Mouse (Mus musculus): ENCODE data around the gene Nsun7.

Nsun7 gene

DNA sequence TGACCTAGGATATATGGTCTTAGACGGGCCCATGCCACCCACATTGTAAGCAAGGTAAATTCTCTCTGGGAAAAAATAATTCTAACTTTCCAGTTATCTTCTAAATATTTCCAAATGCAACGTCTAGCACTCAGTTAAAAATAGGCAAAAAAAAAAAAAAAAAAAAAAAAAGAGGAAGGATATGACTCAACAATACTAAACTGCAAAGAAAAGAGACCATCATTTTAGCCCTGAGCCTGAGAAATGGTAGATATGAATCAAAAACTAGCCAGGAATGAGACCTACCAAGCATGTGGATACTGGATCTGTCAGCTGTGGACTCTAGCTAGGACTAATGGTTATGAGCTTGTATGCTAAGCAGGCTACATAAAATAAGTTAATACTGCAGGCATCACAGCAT is 20.0 kb downstream of the Nsun7 start:
- DNase-seq (ENCODE audit: low spot score in 2 of 2) = no peak

DNA sequence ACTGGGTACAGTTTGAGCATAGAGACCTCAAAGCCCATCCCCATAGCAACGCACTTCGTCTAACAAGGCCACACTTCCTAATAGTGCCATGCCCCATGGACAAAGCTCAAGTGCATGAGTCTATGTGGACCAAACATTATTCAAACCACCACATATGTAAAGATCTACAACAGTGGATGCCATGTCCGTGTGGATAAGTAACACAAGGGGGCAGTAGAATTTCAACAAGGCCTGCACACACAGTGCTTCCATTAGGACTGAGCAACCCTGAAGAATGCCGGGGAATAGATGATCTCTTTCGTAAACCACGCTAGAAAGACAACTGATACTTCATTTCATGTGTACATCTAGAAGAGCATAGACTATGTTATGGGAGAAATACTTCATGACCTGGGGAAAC is 21.0 kb downstream of the Nsun7 start:
- DNase-seq (ENCODE audit: low spot score in 2 of 2) = no peak

DNA sequence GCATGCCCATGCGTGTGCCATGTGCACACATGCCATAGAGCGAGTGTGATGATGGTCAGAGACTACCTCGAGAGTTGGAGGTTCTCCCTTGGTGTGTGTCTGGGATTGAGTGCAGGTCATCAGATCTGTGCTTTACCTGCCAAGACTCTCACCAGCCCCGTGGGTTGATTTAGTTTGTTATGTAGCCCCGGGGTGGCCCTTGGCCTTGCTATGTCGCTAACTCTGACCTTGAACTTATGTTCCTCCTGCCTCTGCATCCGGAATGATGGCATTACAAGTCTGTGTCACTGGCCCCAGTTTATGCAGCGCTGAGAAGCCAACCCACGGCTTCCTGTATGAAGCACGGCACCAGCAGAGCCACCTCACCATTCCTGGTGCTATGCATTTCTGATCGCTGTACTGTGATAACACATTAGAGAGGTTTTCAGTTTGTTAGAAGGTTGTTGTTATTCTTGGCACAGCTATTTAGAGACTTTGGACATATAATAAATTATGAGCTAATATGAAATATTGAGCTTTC is 34.5 kb downstream of the Nsun7 start:
- DNase-seq (ENCODE audit: low spot score in 2 of 2) = no peak

DNA sequence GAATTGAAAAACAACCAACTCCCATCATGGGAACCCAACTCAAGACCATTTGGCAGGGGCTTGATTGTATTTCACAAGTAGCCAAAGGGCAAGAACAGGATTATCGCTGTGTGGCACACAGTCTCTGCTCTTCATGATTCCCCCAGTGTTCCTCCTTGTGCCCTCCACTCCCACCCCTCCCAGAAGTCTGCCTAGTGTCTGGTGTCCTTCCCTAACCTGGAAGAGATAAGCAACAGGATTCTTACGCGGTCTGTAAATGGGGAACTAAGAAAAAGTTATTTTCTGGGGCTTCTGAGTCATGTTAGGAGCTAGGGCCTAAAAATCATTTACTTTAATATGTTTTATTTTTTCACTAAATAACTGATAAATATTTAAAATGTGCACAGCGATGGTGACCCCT is 35.3 kb downstream of the Nsun7 start:
- no peak for DNase-seq (ENCODE audit: low spot score in 2 of 2)

DNA sequence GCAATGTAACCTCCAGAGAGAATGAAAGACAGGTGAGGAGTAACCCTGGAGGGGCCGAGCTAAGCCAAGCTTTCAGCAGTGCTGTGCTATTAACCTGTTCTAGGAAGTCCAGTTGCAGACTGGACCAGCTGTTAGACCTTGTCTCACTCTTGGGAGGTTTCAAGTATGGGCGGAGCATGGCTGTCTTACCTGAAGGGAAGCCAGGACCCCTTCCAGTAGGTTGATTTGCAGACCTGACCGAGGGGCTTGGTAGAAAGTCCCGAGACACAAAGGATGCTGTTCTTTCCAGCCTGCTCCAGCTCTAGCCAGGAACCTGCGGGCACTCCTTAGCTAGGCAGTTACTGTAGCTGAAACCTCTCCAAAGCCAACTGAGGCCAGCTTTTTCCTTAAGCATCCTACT is 36.4 kb downstream of the Nsun7 start:
- no peak for DNase-seq (ENCODE audit: low spot score in 2 of 2)

DNA sequence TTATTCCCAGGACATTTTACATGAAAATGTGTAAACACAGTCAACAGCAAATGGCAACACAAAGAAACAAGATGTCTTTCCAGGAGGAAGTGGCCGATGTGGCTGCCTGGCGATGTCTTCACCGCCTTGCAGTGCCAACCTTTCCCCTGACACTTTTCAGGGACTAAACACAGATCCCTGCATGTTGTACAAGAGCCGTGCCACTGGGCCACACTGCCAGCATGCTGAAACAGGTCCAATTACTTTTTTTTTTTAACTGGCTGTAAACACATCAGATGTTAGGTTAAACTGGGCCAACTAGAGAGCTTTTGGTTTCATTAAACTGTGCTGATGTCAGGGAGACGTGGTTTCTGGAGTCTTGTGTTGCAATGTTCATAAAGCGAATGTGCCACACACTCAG is 39.2 kb downstream of the Nsun7 start:
- no peak for DNase-seq (ENCODE audit: low spot score in 2 of 2)

DNA sequence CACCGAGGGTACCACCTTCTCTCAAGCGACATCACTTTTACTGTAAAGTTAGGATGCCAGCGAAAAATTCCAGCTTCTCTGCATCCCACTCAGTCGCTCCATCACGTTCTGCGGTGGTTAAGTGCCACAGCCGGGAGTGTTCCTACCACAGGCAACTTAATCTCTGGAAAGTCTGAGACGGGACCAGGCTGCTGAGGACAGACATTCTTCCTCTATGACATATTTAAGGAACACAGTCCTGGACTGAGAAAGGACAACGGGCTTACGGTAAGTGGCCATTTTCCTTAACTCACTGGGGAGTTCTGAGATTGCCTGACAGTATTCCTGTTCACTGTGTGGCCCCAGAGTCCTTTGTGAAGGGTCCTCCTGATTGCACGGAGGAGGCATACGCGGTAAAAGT is 40.9 kb downstream of the Nsun7 start:
- no peak for DNase-seq (ENCODE audit: low spot score in 2 of 2)

DNA sequence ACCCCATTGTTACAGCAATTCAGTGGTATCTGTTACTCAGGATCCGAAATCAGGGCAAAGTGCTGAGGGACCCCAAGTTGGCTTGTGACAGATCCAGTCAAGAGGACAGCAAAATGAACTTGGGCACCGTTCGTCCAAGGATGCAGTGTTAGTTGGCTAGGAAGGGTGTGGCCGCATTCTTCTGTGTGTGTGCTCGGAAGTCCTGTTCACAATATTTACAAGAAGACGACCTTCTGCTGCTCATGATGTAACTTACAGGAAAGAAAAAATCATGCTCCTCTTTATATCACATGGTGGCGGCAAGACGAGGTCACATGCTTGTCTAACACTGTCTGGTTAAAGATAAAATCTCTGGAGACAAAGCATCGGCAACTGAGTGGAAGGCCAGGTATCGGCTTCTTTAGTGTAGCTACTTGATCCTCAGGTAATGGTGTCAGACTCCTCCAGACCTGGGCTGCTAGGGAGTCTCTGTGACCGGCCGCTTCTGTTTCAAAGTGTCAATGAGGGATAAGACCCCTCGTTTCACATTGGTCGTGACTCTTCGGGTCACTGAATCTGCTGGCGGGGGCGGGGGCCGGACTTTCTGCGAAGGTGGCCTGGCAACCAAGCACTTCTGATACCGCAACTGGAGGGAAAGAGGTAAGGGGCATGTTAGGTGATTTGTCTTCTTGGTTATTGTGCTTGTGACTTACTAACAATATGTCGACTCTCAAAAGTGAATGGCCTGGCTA is 42.6 kb downstream of the Nsun7 start:
- no peak for DNase-seq (ENCODE audit: low spot score in 2 of 2)

DNA sequence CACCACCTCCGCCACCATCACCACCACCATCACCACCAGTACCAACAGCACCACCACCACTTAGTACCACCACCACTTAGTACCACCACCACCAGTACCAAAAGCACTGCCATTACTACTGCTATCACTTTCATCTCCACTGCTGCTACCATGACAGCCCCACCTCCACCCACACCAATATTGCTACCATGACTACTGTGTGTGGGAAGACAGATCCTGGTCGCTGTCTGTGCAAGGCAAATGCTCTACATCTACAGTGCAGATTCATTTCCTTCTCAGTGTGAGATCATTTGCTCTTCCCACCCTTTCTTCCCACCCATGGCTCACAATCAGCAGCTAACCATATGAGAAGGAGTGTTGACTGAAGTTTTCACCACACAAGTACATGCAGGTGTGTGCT is 43.2 kb downstream of the Nsun7 start:
- DNase-seq (ENCODE audit: low spot score in 2 of 2) = peak in 1 of 2 experiments; percentile 73

DNA sequence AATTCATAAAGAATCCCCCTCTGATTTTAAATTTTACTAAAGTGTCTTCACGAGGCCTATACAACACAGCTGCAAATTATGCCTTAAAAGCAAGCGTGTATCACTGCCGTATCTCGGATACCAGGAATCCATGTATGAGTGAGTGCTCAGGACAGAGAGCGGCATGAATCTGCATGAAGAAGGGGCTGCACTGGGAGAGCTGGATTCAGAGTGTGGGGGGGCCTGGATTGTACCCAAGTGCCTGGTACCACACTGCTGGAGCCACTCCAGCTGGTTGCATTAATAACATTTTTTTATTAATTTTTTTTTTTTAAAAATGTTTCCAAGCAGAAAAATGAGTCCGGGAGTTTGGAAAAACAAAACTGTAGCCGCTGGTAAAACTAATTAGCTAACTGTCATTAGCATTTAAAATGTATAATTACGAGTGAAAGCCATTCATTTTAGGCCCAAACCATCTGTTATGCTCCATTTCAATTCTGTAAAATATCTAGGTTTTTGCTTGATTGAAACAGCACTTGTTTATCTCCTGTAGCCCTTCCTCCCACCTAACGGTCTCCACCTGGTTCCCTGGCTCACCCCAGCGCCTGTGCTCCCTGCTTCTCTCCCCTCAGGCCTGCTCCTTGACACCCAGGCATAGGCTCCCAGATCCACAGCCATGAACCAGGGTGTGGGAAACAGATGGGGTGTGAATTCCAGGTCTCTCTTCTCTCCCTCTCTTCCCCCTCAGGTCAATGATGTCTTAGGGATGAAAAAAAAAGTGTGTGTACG is 44.8 kb downstream of the Nsun7 start:
- no peak for DNase-seq (ENCODE audit: low spot score in 2 of 2)

DNA sequence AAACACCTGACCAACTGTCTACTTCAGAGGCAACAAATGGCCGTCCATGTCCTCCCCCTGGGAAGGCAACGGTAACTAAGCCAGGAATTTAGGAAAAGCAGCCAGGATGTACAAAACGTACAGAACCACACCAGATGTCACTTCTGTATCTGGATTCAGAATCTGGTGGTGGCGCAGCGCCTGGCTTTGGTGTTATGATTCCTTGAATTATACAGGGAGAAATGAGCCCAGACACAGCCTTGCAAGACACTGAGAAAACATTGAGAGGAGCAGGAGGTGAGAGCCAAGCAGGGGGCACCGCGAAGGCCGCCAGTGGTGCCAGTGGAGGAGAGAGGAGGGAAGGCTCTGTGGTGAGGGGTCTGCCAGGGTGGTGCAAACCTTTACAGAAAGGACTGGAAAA is 45.8 kb downstream of the Nsun7 start:
- DNase-seq (ENCODE audit: low spot score in 2 of 2) = peak; percentile 65 to 76

DNA sequence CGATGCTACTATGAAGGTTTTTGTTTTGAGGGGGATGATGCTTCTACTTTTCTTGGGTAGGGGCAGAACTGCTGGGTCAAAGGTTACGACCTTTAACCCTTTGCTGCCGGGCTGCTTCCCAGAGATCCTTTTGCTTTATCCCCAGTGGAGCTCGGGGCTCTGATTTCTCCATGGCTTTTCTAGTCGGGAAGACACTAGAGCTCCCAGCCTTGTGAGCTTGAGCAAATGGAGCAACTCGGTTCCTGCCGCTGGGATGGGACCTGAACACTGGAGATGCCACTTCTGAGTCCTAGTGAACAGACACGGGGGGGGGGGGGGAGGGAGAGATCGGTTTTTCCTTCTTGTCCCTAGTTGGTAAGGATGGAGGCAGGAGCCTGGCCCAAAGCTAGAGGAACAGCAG is 50.6 kb downstream of the Nsun7 start:
- DNase-seq (ENCODE audit: low spot score in 2 of 2) = no peak

DNA sequence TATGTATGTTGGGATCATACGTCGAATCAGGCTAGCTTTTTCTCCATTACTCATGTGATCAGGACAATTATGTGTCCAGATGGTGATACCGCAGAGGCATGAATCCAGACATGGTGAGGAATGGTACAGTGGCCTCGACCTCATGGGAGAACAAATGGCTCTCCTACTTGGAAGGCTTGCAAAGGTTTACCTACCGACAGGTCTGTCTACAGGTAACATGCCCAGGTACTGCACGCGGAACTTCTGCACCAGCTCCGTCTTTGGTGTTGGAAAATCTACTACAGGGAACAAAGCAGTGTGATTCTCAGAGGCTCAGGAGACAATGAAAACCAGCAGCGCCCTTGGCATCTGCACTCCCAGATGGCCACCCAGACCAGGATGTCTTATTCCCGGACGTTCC is 51.1 kb downstream of the Nsun7 start:
- DNase-seq (ENCODE audit: low spot score in 2 of 2) = no peak

DNA sequence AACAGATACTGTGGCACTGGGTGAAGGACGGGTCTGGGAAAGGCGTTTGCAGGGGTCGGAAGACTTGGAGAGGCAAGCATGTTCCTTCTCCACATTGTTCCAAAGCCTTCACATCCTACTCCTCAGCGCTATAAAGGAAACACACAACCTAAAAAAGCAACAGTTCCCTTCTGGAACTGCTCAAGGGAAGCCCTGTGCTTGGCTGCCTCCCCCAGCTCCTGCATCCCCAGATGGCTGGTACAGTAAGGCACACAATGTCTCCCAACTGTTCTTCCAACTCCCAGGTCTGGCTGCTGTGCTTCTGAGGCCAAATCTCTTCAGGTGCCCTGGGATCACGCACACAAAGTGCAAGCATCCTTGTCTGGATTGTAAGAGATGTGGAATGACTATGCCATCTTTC is 56.1 kb downstream of the Nsun7 start:
- peak; percentile 67 to 76 for DNase-seq (ENCODE audit: low spot score in 2 of 2)

DNA sequence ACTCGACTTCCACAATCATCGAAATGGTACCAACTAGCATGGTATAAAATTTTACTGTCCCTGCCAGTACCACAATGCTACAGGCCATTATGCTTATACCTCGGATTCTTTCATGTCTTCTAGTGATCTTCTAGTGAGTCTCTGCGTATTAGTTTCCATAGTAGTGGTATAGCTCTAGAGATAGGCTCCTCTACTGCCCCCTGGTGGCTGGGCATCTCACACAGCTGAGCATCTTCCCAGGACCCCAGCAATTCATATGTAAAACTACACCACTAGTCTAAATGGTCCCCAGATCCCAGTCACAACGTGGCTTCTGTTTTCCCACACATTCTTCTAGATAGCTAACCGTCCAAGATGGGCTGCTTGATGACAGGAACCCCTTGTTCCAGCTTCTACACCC is 59.6 kb downstream of the Nsun7 start:
- peak; percentile 59 to 69 for DNase-seq (ENCODE audit: low spot score in 2 of 2)

DNA sequence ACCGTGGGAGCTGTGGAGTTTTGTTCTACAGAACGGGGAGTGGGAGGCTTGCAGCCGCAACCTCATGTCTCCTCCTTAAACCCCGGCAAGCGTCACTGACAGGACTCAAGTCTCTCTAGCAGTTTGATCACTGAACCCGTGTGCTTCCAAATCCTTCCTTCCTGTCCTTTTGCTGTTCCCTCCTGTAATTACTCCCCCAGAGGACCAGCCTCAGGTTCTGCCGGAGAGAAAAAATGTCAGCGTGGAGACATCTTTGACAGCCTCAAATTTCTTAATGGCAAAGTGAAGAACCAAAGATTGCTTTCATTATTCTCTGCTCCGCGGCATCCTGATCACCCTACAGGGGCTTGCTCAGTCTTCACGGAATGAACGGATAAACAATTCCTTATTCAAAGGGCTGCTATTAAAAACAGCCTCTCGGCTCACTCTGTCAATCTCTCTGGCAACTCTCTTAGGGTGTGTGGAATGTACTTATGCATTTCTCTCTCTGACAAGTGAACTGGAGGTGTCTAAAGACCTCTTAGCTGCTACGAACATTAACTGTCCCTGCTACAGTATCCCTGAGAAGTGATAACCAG is 60.2 kb downstream of the Nsun7 start:
- DNase-seq (ENCODE audit: low spot score in 2 of 2) = no peak

DNA sequence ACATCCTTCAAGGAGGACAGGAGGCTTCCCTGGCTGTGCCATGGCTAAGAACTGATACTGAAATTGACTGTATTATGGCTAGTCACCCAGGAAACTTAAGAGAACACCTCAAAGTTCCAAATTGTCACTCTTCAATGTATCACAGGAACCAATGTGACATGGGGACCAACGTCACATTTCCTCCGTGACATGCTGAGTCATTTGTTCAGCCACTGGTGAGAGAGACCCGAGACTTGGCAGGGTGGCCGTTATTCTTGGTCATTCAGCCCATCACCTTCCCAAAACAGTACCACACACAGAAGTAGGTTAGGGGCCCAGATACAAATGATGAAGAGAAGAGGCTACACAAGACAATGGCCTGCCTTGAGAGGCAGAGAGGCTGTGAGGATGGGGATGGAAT is 63.4 kb downstream of the Nsun7 start:
- DNase-seq (ENCODE audit: low spot score in 2 of 2) = no peak

DNA sequence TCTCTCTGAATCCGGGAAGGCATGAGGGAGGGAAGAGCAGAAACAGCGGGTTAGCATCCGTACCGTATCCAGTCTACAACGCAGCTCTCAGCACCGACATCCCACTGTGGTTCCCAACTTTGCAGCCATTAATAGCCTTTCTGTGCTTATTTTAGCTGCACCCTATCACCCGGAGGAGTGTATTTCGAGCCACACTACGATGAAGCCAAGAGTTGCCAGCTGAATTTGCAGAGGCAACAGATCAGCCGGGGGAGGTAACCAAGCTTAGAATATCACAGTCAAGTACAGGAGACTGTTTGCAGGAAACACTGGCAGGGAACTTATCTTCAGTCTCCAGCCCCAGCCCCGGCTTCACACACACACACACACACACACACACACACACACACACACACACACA is 63.9 kb downstream of the Nsun7 start:
- DNase-seq (ENCODE audit: low spot score in 2 of 2) = peak; percentile 77 to 90

DNA sequence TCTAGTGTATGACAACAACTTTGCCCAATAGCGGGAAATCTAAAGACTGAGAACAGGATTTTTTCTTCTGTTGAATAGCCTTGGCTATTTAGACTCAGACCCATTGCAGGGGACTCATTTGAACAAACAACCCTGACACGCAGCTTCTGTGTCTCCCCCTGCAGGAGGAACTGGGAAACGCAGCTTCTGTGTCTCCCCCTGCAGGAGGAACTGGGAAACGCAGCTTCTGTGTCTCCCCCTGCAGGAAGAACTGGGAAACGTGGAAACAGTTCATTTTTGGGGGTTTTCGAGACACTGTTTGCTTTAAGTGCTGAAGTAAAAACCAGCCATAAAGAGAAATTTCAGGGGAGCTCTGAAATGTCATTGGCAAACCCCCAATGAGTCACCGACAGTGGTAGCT is 66.7 kb downstream of the Nsun7 start:
- no peak for DNase-seq (ENCODE audit: low spot score in 2 of 2)

DNA sequence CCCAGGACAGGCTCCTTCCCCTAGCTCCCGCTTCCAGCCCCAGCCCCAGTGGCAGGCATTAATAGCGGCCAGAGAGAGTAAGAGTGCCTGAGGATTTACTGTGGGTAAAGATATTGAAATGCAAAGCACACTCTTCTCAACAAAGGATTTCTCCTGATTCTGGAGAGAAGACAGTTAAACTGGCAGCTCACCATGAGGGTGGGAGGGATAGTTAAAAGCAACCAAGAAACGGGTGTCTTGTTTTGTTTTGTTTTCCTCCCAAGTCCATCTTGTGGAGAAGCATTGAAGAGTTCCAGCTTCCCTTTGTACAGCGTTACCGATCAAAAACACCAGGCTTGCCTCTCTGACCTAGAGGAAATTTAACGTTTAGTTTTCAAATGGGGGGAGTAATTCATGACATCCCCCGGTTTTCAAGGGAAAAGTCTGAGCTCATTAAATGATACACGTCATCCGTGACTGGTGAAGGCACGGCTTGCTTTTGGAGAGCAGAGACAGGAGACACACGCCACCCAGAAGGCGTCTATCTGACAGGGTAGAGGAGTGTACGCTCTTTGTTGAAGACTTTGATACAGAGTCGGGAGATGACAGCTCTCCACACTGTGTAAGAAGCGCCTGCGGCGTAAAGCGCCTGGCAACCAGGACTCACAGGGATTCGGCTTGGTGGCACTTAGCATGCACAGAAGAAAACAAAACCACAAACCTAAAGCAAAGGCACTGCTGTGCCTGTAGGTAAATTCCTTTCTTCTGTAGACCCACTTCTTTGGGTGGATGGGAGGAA is 68.4 kb downstream of the Nsun7 start:
- DNase-seq (ENCODE audit: low spot score in 2 of 2) = peak in 1 of 2 experiments; percentile 47

DNA sequence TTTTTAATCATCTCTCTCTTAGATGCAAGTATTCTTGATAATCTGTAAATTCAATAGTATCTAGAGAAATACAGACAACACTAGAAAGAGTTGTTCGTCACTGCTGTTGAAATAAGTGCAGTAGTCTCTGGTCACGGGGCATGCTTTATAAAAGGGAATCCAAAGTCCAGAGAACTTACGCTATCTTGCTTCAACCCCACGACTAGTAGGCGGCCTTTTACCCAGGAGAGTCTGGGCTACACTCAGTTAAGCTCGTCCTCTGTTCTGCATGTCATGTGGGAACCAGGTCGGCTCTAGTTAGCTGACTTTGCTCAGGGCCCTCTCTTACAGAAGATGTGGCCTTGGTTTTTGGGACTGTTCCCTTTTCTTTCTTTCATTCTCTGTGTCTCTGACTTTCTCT is 69.1 kb downstream of the Nsun7 start:
- DNase-seq (ENCODE audit: low spot score in 2 of 2) = no peak

DNA sequence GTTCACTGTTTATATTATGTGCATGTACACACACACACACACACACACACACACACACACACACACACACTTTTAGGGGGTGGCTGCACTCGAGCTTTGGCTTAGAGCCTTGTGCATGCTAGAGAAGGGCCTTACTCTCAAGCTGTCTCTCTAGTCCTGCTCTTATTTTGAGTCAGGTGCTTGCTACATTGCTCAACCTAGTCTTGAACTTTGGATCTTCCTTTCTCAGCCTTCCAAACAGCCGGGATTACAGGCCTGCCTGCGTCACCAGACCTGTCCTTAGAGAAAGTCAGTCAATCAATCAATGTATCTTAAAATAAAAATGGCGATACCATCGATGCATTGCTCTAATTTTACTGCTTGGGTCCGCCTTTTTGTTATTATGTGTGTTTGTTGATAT is 71.1 kb downstream of the Nsun7 start:
- DNase-seq (ENCODE audit: low spot score in 2 of 2) = no peak

Measured in right cerebral cortex, postnatal 10 days (tissue).